Mouse (Mus musculus) ovary, postnatal 10 days (tissue): ENCODE measurements at regions not wholly inside any gene's neighbourhood (a gene's known extent, or its start where the extent isn't known, plus 50 kb on each side); places are given as distances from the start of the nearest gene placed in this dataset.
"Not testable (repeated sequence)": the region's sequence is repeated elsewhere in the genome, so short reads cannot be mapped to it uniquely, and the experiment has no call there.

Experiments used
- DNase-seq: peaks from one replicate; pipeline ENCODE4 v3.0.0; 2022; ENCODE audit warnings: low spot score

DNA sequence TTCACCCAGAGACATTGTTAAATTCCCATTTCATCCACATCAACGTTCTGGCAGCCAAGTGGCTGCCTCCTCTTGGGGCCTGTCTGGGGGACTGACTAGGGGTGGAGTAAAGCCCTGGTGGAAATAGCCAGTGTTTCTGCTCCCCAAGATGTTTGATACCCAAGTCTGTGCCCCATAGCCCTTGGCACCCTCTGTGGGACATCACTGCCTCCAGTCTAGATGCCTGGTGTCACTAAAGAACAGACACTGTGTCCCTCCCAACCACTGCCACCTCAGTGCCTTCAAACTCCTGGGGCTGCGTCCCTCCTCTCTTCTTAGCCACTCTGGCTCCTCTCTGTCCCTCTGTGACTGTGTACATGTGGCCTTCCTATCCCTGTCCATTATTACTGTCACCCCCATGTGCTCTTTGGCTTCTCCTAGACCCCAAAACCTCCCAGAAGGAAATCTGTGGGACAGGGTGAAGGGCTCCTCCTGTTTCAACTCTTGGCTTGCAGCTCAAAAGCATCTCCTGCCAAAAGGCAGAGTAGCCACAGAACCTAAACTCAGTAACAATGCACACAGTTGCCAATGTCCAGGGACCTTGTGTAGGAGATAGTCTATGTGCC, 224.8 kb upstream of the Irx4 start:
- no peak for DNase-seq

DNA sequence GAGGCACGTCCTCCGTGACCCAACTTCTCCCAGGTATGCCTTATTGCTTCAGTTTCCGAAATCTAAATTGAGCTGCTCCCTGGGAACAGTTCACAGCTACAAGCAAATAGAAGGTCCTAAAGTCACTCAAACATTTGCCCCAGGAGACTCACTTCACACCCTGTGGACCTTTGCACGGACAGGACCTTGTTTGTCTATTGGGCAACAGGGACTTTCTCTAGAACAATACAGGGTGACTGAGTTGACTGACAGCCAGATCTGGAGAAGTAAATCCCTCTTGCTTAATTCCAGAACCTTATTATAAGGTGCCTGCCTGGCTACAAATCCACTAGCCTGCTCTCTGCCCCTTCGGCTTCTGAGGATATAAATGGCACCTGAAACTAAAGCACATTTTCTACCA, 220.5 kb upstream of the Irx4 start:
- no peak for DNase-seq

DNA sequence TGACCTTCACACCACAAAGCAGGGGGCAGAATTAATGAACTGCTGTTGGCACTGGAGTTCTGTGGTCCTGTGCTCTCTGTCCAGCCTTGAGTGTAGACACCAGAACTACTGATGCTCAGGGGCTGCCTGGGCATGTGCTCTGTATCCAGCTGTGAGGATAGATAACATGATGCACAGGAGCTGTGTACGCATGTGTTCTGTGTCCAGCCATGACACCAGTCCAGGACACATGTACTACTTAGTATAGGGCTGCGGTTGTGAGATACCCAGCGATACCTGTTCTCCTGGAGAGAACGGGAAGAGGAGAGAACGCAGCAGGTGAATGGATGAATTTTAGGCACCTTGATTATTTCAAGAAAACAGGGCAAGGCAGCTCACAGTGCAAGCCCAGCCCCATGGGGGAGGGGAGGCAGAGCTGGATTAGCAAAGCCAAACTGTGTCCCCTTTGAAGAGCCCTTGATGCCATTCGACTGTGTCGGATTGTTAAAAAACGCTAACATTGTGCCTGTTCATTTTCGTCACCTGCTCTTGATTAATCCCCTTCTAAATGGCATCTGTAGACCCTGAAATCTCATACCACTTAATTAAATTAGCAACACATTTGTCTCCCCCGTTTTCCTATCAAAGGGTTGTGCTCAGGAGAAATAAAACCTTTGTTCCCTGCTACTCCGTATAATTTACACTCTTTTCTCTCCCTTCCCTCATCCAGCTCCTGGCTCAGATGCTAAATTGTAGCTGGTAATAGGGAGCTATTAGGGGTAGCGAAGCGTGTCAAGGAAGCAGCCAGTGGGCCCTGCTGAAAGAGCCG, 218.8 kb upstream of the Irx4 start:
- no peak for DNase-seq

DNA sequence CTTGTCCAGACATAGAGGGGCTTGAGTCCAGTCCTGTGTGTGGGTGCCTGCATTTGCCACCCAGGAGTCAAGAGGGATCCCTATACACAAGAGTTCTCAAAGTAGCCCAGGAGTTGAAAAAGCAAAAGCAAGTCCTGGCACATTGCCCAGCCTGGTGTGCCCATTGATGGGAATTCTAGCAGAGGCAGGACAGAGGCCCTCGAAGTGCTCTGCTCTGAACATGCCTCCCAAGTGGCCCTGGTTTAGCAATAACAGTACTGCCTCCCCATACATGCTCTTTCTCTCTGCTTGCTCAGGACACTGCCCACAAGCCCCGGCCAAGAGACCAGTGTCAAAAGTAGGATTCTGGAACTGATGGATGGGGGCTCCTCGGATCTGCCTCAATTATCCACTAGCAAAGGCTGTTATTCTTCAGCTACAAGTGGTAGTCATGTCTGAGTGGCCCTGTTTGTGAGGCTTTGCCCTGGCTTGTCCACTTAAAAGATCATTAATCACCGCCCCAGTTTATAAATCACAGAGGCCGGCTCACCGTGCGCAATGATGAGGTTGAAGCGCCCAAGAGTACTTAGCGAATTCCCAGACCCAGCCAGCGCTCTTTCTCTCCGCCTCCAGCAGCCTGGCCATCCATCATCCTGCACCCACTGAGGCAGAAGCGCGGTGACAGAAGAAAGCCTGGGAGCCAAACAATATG, 190.3 kb upstream of the Irx4 start:
- no peak for DNase-seq

DNA sequence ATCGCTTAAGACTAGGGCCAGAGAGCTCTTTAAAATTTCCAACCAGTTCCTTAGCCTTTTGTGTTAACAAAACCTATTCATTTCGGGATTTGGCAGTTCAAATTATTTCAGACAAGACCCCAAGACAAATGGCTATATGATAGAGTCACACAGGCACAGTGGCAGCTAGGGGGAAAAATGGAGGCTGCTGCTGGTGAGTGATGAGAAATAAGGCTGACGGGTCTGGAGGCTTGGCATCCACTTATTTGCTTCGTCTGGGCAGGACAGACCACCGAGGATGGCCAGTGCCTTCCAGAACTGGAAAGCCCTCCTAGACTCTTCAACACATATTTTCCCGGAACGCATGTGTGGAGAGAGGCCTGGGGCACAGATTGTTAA, 189.8 kb upstream of the Irx4 start:
- DNase-seq = no peak

DNA sequence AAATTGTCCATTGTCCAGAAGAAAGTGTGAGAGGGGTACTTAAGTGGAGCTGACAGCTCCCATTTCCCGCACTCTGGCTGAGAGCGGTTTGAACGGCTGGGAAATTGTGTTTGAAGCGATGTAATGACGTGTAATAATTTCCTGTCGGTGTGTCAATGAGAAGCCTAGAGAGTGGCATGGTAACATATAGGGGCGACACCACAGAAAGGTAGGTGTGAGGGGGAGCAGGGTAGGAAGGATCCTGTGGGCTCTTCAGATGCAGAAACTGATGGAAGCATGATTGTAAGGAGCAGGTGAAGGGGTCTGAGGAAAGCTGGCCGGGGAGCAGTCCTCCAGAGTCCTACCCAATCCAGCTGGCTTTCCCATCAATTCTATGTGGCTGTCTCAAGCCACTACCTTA, 189.2 kb upstream of the Irx4 start:
- no peak for DNase-seq

DNA sequence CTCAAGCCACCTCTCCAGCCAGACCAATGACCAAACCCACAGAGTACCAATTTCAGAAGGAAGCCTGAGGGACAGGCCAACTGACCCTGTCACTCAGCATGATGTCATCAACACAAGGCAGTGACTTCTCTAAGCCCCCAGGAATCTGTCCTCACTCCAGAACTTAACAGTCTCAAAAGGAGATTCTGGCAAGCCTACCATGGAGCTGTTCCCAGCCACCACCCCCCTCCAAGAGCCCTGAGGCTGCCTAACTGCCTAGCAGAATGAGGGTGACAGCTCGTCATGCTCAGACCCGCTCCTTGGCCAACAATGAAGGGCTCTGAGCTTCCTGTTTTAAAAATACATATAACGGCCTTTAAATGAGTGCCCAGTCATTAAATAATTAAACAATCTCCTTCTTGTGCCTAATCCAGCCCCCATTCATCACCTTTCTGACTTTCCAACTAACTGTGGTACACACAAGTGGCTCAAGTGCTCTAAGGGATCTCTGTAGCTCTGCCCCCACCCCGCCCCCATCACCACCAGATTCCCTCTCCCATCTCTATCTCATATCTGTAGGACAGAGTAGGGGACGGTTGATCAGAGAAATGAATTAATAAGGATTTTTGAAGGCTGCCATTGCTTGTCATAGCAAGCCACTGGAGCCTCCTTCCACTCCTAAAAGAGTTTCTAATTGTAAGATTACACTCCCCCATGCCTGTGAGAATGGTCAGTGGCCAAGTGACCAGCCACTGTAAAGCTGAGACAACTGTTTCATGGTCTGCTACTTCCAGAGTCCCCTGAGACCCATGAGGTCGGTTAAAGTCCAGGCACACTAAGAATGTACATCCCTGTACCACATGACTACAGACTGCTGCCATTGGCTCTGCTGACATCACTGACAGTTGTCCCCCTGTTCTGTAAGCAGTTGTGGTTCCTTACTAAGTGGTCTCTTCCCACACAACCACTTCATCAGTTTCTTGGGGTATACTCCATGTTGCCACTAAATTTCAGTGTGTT, 188.1 kb upstream of the Irx4 start:
- DNase-seq = no peak

DNA sequence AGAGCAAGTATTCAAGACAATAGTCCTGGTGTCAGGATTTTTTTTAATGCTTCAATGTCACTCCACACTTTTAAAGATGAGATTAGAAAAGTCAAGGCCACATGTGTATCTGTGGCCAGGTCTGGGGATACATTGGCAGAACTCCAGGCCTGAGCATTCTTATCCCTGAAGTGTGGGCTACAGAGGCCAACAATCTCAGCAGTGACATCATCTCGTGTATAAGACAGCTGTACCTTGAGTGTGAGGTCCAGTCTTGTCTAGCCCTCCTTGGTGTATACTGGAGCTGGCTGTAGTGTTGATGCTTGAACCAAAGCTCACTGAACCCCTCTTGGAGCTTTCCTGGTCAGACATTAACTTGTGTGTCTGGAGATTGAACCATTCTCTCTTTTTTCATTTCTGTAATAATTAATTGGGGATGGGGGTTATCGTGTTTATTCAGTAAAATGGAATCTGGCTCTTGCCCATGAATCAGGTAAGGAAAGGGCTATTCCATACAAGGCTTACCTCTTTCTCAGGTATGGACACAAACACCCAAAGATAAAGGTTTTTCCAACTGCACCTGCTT, 182.3 kb upstream of the Irx4 start:
- no peak for DNase-seq

DNA sequence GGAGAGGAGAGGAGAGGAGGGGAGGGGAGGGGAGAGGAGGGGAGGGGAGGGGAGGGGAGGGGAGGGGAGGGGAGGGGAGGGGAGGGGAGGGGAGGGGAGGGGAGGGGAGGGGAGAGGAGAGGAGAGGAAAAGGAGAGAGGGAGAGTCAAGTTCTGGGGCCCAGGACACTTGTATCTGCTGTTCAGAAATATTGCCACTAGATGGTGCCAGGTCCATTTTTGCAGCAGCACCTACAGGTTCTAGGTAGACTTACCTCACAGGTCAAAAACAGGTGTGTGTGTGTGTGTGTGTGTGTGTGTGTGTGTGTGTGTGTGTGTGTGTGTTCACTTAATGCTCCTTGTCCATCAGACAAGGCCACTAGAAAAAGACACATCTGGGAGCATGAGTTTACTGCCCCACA, 172.5 kb upstream of the Irx4 start:
- not testable (repeated sequence) for DNase-seq

DNA sequence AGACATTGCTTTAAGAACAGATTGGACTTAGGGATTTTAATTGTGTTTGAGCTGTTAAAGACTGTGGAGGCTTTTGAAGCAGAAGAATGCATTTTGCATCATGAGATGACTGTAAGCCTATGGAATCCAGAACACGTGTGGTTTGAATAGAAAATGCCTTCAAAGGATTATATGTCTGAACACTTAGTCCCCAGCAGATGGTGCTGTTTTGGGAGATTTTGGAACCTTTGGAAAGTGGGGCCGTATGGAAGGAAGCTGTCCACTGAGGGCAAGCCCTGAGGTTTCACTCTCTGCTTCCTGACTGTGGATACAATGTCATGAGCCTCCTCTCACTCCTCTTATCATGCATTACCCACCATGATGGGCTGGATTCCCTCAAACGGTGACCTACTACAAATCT, 168.4 kb upstream of the Irx4 start:
- DNase-seq = no peak

DNA sequence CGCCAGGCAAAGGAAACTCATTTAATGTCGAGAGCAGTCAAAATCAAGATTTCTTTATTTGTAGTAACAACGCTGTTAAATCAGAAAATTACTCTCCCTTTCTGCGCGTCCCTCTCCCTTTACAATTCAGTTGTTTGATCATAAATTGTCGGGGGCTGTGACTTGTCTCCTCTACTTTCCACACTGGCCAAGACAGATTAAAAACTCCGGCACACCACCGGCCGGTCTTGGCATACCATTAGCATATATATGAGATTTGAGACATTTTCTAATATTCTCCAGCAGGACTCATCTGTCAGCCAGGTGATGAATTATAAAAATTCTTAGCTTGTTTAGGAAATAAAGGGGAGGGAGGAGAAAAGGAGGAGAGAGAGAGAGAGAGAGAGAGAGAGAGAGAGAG, 162.8 kb upstream of the Irx4 start:
- DNase-seq = no peak

DNA sequence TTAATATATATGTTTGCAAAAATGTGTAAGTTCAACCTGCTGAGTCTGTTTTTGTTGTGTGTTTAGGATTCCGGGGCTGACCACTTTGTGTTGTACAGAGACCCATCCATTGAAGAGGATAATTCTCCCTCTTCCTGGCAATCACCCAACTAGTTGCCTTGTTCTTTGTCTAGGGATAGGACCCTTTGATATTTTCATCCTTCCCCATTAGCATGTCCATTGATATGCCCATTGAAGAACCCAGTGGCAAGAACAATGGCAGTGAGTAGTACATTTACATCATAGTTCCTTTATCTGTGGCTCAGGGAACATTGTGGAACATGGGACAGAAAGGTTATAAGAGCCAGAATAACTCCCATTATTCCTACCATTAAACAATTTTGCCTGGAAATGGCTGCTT, 160.9 kb upstream of the Irx4 start:
- DNase-seq = no peak

DNA sequence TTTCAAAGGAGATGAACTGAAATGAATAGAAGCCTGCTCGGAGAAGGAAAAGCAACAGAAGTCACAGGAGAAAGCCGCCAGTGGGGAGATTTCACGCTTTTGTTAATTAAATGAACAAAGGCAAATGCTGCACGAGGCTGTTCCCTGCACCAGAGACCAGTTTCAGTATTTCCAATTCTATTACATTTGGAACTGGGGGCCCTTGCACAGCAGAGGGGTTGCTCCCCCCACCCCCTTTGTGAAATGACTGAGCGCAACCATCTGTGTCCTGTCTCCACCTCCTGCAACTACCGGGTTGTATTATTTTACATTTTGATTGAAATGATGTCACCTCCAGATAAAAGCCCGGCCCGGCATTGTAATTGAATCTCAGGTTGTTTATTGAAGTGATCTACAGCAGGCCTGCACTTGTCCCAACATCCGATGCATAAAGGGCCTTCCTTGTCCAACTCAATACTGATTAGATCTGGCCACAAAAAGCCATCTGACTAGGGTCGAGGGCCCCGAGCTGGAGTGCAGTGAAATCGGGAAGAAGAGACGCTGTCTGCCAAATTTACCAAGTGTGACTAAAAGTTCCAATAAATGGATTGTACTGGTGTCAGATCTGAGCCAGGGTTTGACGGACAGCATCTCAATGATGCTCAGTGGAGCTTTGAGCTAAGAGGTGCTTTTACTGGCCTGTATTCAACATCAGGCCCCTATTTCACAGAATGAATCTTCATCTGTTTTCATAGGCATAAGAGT, 152.9 kb upstream of the Irx4 start:
- DNase-seq = no peak

DNA sequence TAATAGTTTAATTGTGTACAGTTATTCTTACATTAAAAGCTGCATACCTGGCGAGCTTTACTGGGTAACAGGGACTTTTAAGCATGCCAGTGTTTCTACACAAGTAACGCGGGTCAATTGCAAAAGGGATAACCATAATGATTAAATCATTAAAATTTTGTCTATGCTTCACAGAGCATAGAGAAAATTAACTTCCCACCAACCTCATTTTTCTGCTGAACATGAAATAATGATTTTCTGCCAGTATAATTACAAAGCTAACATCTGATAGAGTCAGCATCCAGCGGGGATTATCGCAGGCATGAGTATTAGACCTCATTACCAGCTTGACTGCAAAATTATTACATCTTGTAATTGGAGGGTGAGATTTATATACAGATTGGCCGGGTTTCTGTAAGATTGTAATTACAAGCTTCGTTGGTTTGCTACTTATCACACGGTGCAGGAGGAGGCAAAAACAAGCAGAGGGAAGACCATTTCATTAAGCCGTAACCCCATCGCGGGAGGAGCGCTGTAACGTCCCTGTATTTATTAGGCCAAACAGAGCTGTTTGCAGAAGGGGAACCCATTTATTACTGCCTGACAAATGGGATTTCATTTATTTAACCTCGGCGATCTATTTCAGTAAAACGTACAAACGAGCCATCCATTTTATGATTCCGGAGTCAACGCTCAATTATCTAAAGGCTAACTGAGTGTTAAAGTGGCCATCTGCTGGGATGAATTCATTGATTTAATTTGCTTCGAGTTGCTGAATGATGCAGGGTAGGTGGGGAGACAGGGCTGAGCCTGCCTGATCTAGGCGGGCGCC, 143.3 kb upstream of the Irx4 start:
- DNase-seq = no peak

DNA sequence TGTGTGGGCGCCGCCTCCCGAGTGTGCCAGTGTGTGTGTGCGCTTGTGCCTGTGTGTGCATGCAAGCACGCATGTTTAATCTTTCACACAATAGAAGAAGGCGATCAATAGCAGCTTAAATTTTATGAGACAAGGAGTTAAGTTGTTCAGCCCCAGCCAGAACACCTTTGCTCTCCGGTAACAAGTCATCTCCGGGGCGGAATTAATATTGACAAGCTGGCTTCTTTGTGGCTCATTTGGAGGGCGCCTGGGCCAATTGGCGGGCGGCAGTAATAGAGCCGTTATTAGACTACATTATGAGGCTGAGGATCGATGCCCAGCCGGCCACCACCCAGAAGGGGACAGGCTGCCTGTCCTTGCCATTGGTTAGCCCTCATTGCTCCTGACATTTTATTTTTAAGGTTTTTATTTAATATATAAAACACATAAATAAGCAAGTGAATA, 142.6 kb upstream of the Irx4 start:
- DNase-seq = no peak

DNA sequence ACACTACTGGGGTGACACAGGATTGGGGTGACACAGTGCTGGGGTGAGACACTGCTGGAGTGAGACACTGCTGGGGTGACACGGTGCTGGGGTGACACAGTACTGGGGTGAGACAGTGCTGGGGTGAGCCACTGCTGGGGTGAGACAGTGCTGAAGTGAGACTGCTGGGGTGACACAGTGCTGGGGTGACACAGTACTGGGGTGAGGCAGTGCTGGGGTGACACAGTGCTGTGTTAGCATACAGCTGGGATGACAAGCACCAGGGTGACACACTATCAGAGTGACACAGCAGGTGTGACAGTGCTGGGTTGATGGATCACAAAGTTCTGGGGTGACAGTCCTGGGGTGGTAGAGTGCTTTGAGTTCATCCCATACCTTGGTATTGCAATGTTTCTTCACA, 137.3 kb upstream of the Irx4 start:
- DNase-seq = no peak

DNA sequence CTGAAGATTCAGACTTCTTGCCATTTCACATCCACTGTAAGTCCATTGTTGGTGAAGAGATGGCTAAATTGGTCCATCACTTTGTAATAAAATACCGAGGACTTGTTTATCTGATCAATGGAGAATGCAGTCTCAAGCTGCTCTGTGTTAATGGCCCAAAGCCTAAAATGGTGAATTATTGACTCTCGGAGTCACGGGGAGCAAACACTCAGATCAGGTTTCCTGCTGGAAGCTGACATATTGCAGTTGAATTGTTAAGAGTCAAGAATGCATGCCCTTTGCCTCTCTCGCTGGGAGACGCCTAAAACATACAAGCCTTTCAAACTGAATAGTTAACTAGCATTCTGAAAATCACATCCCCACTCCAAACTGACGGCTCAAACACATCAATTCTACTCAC, 129.0 kb upstream of the Irx4 start:
- DNase-seq = no peak

DNA sequence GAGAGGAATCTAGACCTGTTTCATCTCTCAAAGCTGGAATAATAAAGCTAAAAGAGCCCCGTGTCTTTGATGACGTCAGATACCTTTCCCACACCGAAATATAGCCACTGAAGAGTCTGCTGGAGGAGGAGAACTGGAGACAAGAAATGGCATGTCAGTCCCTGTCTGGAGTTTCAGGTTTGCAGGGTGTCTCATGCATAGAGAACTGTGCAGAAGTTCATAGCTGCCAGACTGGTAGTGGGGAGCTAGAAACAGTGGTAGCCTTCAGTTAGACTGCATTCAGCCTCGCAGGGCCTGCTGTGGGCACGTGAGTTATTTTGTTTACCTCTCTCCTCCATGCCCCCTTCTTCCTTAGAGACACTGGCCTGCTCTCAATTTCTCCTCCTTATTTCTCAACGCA, 127.5 kb upstream of the Irx4 start:
- DNase-seq = no peak

DNA sequence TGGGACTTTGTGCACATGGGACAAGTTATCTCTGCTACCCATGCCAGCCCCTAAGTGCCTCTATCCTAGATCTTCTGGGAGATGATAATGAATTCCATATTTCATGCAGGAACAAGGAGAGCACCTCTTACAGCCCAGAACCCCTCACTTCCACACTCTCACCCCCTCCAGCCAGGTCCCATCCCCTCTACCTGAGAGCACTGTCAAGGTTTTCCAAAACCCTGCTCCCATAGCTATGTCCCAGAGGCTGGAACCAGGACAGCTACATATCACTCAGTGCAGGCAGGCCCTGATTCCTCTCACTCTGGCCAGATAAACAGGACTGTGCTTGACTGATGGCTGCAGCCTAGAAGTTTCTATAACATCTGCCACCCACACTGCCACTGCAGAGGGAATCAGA, 125.3 kb upstream of the Irx4 start:
- DNase-seq = no peak

DNA sequence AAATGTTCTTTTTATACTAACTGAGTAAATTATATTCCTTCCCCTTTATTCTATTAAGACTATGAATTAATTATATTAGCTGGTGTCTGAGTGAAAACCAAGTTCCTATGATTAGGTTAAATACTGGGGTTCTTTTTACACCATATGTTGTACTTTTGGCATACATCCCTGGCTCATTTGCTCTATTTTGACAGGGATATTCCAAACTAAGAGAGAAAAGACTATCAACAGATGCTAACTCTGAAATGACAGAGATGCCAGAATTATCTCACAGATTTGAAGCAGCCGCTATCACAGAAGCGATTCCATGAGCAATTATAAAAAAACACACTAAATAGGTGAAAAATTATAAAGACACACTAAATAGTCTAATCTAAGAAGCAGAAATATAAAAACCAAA, 119.0 kb upstream of the Irx4 start:
- DNase-seq = no peak
